In genomic region chr11:69804972-69805909, GRCm38 (mm10) we compare ENCODE assay signal across 8 mouse cellular contexts. TPM values are rescaled to one million over a fixed set of nuclear protein-coding genes. Genes with fewer than 3 reads are reported as not detected.
A peak's percentile ranks its signal among the peaks of the same experiment; 100 is the strongest.
DNase-seq lines count a peak whose midpoint lies in the region; ATAC-seq and TF ChIP-seq lines count a peak whose summit lies in the region.

Tmem102 (minus strand) TSS chr11:69805624.

- TF ChIP-seq EP300 in ES-Bruce4 (IDR thresholded peaks at IDR 0.05; ENCODE audit: insufficient read depth, low read depth, low read length), result no peak
- no peak for TF ChIP-seq EP300 in liver, postnatal 0 days (IDR thresholded peaks at IDR 0.05; ENCODE audit: low read depth)
- no peak for TF ChIP-seq EP300 in stomach, postnatal 0 days (optimal IDR thresholded peaks at IDR 0.05)

- WGBS in embryonic facial prominence, embryonic 10.5 days, result 4% methylated on average over 29 of the region's 29 CpGs
- 9% methylated on average over 29 of the region's 29 CpGs for WGBS in intestine, embryonic 16.5 days
- 26% methylated on average over 29 of the region's 29 CpGs for WGBS in liver, postnatal 0 days (ENCODE audit: insufficient replicate concordance)
- WGBS in stomach, postnatal 0 days, result 19% methylated on average over 29 of the region's 29 CpGs

- H3K27me3 ChIP-seq in ES-Bruce4 (ENCODE audit: control insufficient read depth, insufficient read depth, low read length, poor library complexity, severe bottlenecking), result peaks cover 12% of the 10 kb centered on the region
- H3K27me3 ChIP-seq in embryonic facial prominence, embryonic 10.5 days (replicated peaks; ENCODE audit: low read depth, poor library complexity, severe bottlenecking), result peaks cover 73% of the 10 kb centered on the region
- H3K27me3 ChIP-seq in intestine, embryonic 16.5 days (replicated peaks; ENCODE audit: control insufficient read depth, insufficient read depth, low read length), result 0 out of 2 replicates have a peak, but pooled peaks cover 5% of the 10 kb centered on the region
- H3K27me3 ChIP-seq in liver, postnatal 0 days (ENCODE audit: insufficient read depth, low read length), result peaks cover 61% of the 10 kb centered on the region
- no peaks in the 10 kb centered on the region for H3K27me3 ChIP-seq in stomach, postnatal 0 days (ENCODE audit: control insufficient read depth, insufficient read depth, low read length)

- peak; percentile 39 for ATAC-seq in intestine, embryonic 16.5 days
- ATAC-seq in liver, postnatal 0 days, result peak; percentile 40
- ATAC-seq in stomach, postnatal 0 days (ENCODE audit: low FRiP score, low TSS enrichment), result peak; percentile 73

- no peak for TF ChIP-seq CTCF in ES-Bruce4 (IDR thresholded peaks at IDR 0.05; ENCODE audit: low read depth, low read length)
- TF ChIP-seq CTCF in liver, postnatal 0 days (IDR thresholded peaks at IDR 0.05; ENCODE audit: low read depth), result 0 out of 2 replicates have a peak, but pooled peaks have one; percentile 8
- 0 out of 2 replicates have a peak, but pooled peaks have one; percentile 9 for TF ChIP-seq CTCF in stomach, postnatal 0 days (IDR thresholded peaks at IDR 0.05; ENCODE audit: low read depth)

- no peaks in the 10 kb centered on the region for H3K4me1 ChIP-seq in ES-Bruce4 (ENCODE audit: control insufficient read depth, insufficient read depth, low read length)
- peaks cover 49% of the 10 kb centered on the region for H3K4me1 ChIP-seq in embryonic facial prominence, embryonic 10.5 days
- peaks cover 40% of the 10 kb centered on the region for H3K4me1 ChIP-seq in intestine, embryonic 16.5 days (ENCODE audit: control insufficient read depth, insufficient read depth, low read length)
- peaks cover 40% of the 10 kb centered on the region for H3K4me1 ChIP-seq in liver, postnatal 0 days (ENCODE audit: insufficient read depth)
- H3K4me1 ChIP-seq in stomach, postnatal 0 days (replicated peaks; ENCODE audit: control insufficient read depth, insufficient read depth), result peaks cover 4% of the 10 kb centered on the region

- H3K4me3 ChIP-seq in ES-Bruce4 (ENCODE audit: low read depth, low read length), result peak within 1 kb of the TSS; percentile 76
- H3K4me3 ChIP-seq in embryonic facial prominence, embryonic 10.5 days, result peak within 1 kb of the TSS; percentile 67
- H3K4me3 ChIP-seq in intestine, embryonic 16.5 days (ENCODE audit: low read length), result peak within 1 kb of the TSS; percentile 64
- H3K4me3 ChIP-seq in liver, postnatal 0 days (ENCODE audit: low read depth, low read length), result peak within 1 kb of the TSS; percentile 20; the same call in 1 of the 2 replicates
- H3K4me3 ChIP-seq in stomach, postnatal 0 days (ENCODE audit: low read depth, low read length), result peak within 1 kb of the TSS; percentile 55

- peak within 1 kb of the TSS; percentile 90 for H3K9ac ChIP-seq in ES-Bruce4 (ENCODE audit: low read depth, poor library complexity, severe bottlenecking)
- H3K9ac ChIP-seq in intestine, embryonic 16.5 days (ENCODE audit: low read depth, low read length), result peak within 1 kb of the TSS; percentile 82
- peak within 1 kb of the TSS; percentile 8; the same call in 1 of the 2 replicates for H3K9ac ChIP-seq in liver, postnatal 0 days (replicated peaks)
- H3K9ac ChIP-seq in stomach, postnatal 0 days (ENCODE audit: low read length), result peak within 1 kb of the TSS; percentile 67

- no peaks in the 10 kb centered on the region for H3K9me3 ChIP-seq in ES-Bruce4 (replicated peaks; ENCODE audit: control insufficient read depth, insufficient read depth, low read length, poor library complexity, severe bottlenecking)
- H3K9me3 ChIP-seq in embryonic facial prominence, embryonic 10.5 days, result no peaks in the 10 kb centered on the region; the same call in 1 of the 2 replicates
- no peaks in the 10 kb centered on the region for H3K9me3 ChIP-seq in intestine, embryonic 16.5 days (ENCODE audit: control insufficient read depth, low read length)
- no peaks in the 10 kb centered on the region for H3K9me3 ChIP-seq in liver, postnatal 0 days (ENCODE audit: low read length)
- H3K9me3 ChIP-seq in stomach, postnatal 0 days (ENCODE audit: control insufficient read depth, low read length), result no peaks in the 10 kb centered on the region

- peak; percentile 28 for TF ChIP-seq POLR2A in ES-Bruce4 (IDR thresholded peaks at IDR 0.05; ENCODE audit: insufficient read depth, low read length)

- H3K4me2 ChIP-seq in intestine, embryonic 16.5 days (ENCODE audit: low read depth, low read length), result peak within 1 kb of the TSS; percentile 98
- peak within 1 kb of the TSS; percentile 87 for H3K4me2 ChIP-seq in liver, postnatal 0 days (ENCODE audit: low read depth, low read length)
- H3K4me2 ChIP-seq in stomach, postnatal 0 days (replicated peaks; ENCODE audit: low read depth), result peak within 1 kb of the TSS; percentile 73

- no peaks in the 10 kb centered on the region for H3K36me3 ChIP-seq in ES-Bruce4 (ENCODE audit: control insufficient read depth, insufficient read depth, low read length, poor library complexity, severe bottlenecking)
- H3K36me3 ChIP-seq in embryonic facial prominence, embryonic 10.5 days (replicated peaks), result no peaks in the 10 kb centered on the region
- no peaks in the 10 kb centered on the region for H3K36me3 ChIP-seq in intestine, embryonic 16.5 days (ENCODE audit: control insufficient read depth, insufficient read depth, low read length)
- H3K36me3 ChIP-seq in liver, postnatal 0 days (replicated peaks; ENCODE audit: insufficient read depth, low read length), result no peaks in the 10 kb centered on the region
- no peaks in the 10 kb centered on the region for H3K36me3 ChIP-seq in stomach, postnatal 0 days (ENCODE audit: control insufficient read depth, insufficient read depth, low read length)

- H3K27ac ChIP-seq in ES-Bruce4 (ENCODE audit: insufficient read depth, low read length), result peak within 1 kb of the TSS; percentile 9; the same call in 1 of the 2 replicates
- no peak within 1 kb of the TSS for H3K27ac ChIP-seq in embryonic facial prominence, embryonic 10.5 days (replicated peaks)
- peak within 1 kb of the TSS; percentile 89 for H3K27ac ChIP-seq in intestine, embryonic 16.5 days (ENCODE audit: low read length)
- H3K27ac ChIP-seq in liver, postnatal 0 days (ENCODE audit: low read depth), result no peak within 1 kb of the TSS
- H3K27ac ChIP-seq in stomach, postnatal 0 days (replicated peaks), result peak within 1 kb of the TSS; percentile 78

- DNase-seq in embryonic facial prominence, embryonic 10.5 days (ENCODE audit: low spot score), result peak; percentile 37
- peak; percentile 51 for DNase-seq in liver, postnatal 0 days
- DNase-seq in stomach, postnatal 0 days (ENCODE audit: low spot score), result peak; percentile 87
- DNase-seq in layer of hippocampus, postnatal 14 days (ENCODE audit: low spot score in 2 of 2), result no peak
- no peak for DNase-seq in frontal cortex, postnatal 14 days (ENCODE audit: low spot score in 2 of 2)
- no peak for DNase-seq in frontal cortex, postnatal 36 days (ENCODE audit: low spot score in 2 of 2)

RNA-seq across cellular contexts. Expression of gene Tmem102, which starts in this region (rescaled TPM):
- polyA plus RNA-seq in ES-Bruce4 (2011; ENCODE audit: insufficient read depth, insufficient read length, low read depth, missing spikeins), result 10.1 and 11.6 TPM in 2 replicates
- 2.1 and 2.7 TPM in 2 replicates for polyA plus RNA-seq in embryonic facial prominence, embryonic 10.5 days (2016; fragmentation: Nextera tagmentation; extraction: Ambion mirVana)
- 34.6 and 42.7 TPM in 2 replicates for polyA plus RNA-seq in intestine, embryonic 16.5 days (2015; fragmentation: Nextera tagmentation; extraction: Ambion mirVana)
- 4.4 and 4.8 TPM in 2 replicates for polyA plus RNA-seq in liver, postnatal 0 days (2015; fragmentation: Nextera tagmentation; extraction: Ambion mirVana)
- polyA plus RNA-seq in stomach, postnatal 0 days (2015; fragmentation: Nextera tagmentation; extraction: Ambion mirVana), result 28.4 and 34.4 TPM in 2 replicates
- total RNA-seq in layer of hippocampus, postnatal 14 days (2021), result not detected

Comparison
In these comparisons a context has a peak if more than half of its experiments do, and no peak if none do; other contexts are left out.
1. H3K27ac ChIP-seq: peak in ES-Bruce4 (single experiment), intestine, embryonic 16.5 days (single experiment) and stomach, postnatal 0 days (single experiment); none in embryonic facial prominence, embryonic 10.5 days (single experiment) and liver, postnatal 0 days (single experiment).
2. H3K4me3 ChIP-seq: peak in every context shown above with its lines; median percentile 76 in ES-Bruce4; 67 in embryonic facial prominence, embryonic 10.5 days; 64 in intestine, embryonic 16.5 days; 55 in stomach, postnatal 0 days; 20 in liver, postnatal 0 days.
3. H3K9ac ChIP-seq: peak in every context shown above with its lines; median percentile 90 in ES-Bruce4; 82 in intestine, embryonic 16.5 days; 67 in stomach, postnatal 0 days; 8 in liver, postnatal 0 days.
4. DNase-seq: peak in embryonic facial prominence, embryonic 10.5 days (single experiment), liver, postnatal 0 days (single experiment) and stomach, postnatal 0 days (single experiment); none in layer of hippocampus, postnatal 14 days (0 of 2), frontal cortex, postnatal 14 days (0 of 2) and frontal cortex, postnatal 36 days (0 of 2).
5. Peak in every context shown above with its lines, with median percentiles within 50 percentile points of each other: ATAC-seq and H3K4me2 ChIP-seq.